Mouse (Mus musculus): ENCODE measurements around the gene Ppp4c. TPM values are rescaled to one million over a fixed set of nuclear protein-coding genes. Genes with fewer than 3 reads are reported as not detected.

Gene Ppp4c
- 374 and 401 TPM in 2 replicates for polyA plus RNA-seq (2014; fragmentation: Nextera tagmentation; extraction: Ambion mirVana)

GRCm38 (mm10) chr7:126791851-126792720, at the start of gene Ppp4c:
TSS of gene Ppp4c (minus strand) at chr7:126792496.
- WGBS = under 1% methylated on average over 75 of the region's 83 CpGs

GRCm38 (mm10) chr7:126833294-126833693, 41.0 kb upstream of the Ppp4c start:
- Histone ChIP-seq H3K36me3 (replicated peaks; ENCODE audit: control insufficient read depth, insufficient read depth, low read depth, low read length) (no peaks in the 10 kb centered on the region), H3K27me3 (ENCODE audit: control insufficient read depth, insufficient read depth, low read length) (no peaks in the 10 kb centered on the region), H3K27ac (replicated peaks; ENCODE audit: low read depth, low read length) (no peak overlapping the region), H3K4me3 (ENCODE audit: low read depth, low read length) (no peak overlapping the region), H3K9me3 (replicated peaks; ENCODE audit: control insufficient read depth, low read length) (no peaks in the 10 kb centered on the region), H3K4me2 (ENCODE audit: low read depth, low read length) (no peak overlapping the region), H3K9ac (replicated peaks; ENCODE audit: low read length) (no peak overlapping the region), H3K4me1 (ENCODE audit: control insufficient read depth, insufficient read depth, low read length) (no peaks in the 10 kb centered on the region)
- WGBS = 89% methylated on average over 1 of the region's 1 CpGs
- no peak for DNase-seq (ENCODE audit: low spot score)
- ATAC-seq (replicated peaks; ENCODE audit: insufficient number of reproducible peaks, low FRiP score, low TSS enrichment, low read depth) = no peak

More at GRCm38 (mm10) chr7:126791851-126792720, at the start of gene Ppp4c:
- Histone ChIP-seq H3K4me3 (ENCODE audit: low read depth, low read length) (peak within 1 kb of the TSS; percentile 79), H3K4me2 (ENCODE audit: low read depth, low read length) (peak within 1 kb of the TSS; percentile 57), H3K27ac (replicated peaks; ENCODE audit: low read depth, low read length) (peak within 1 kb of the TSS; percentile 91), H3K27me3 (ENCODE audit: control insufficient read depth, insufficient read depth, low read length) (no peaks in the 10 kb centered on the region), H3K9me3 (replicated peaks; ENCODE audit: control insufficient read depth, low read length) (no peaks in the 10 kb centered on the region), H3K4me1 (ENCODE audit: control insufficient read depth, insufficient read depth, low read length) (no peaks in the 10 kb centered on the region; the same call in 1 of the 2 replicates), H3K9ac (replicated peaks; ENCODE audit: low read length) (peak within 1 kb of the TSS; percentile 87), H3K36me3 (replicated peaks; ENCODE audit: control insufficient read depth, insufficient read depth, low read depth, low read length) (peaks cover 27% of the 10 kb centered on the region)
- peak; percentile 99 for DNase-seq (ENCODE audit: low spot score)
- ATAC-seq (replicated peaks; ENCODE audit: insufficient number of reproducible peaks, low FRiP score, low TSS enrichment, low read depth) = peak; percentile 87

GRCm38 (mm10) chr7:126832036-126832598, 39.8 kb upstream of the Ppp4c start:
- Histone ChIP-seq H3K4me2 (ENCODE audit: low read depth, low read length) (peak overlapping the region; percentile 31), H3K9me3 (replicated peaks; ENCODE audit: control insufficient read depth, low read length) (no peaks in the 10 kb centered on the region), H3K4me1 (ENCODE audit: control insufficient read depth, insufficient read depth, low read length) (no peaks in the 10 kb centered on the region), H3K27me3 (ENCODE audit: control insufficient read depth, insufficient read depth, low read length) (no peaks in the 10 kb centered on the region), H3K36me3 (replicated peaks; ENCODE audit: control insufficient read depth, insufficient read depth, low read depth, low read length) (no peaks in the 10 kb centered on the region), H3K9ac (replicated peaks; ENCODE audit: low read length) (no peak overlapping the region), H3K4me3 (ENCODE audit: low read depth, low read length) (0 out of 2 replicates have a peak overlapping the region, but pooled peaks have one; percentile 9), H3K27ac (replicated peaks; ENCODE audit: low read depth, low read length) (no peak overlapping the region)
- WGBS = 1% methylated on average over 21 of the region's 21 CpGs
- ATAC-seq (replicated peaks; ENCODE audit: insufficient number of reproducible peaks, low FRiP score, low TSS enrichment, low read depth) (peak; percentile 67), DNase-seq (ENCODE audit: low spot score) (peak; percentile 85)

- H3K9ac ChIP-seq (replicated peaks; ENCODE audit: low read length) = no peak within 1 kb of the TSS
- no peak within 1 kb of the TSS for H3K27ac ChIP-seq (replicated peaks; ENCODE audit: low read depth, low read length)
- ATAC-seq (replicated peaks; ENCODE audit: insufficient number of reproducible peaks, low FRiP score, low TSS enrichment, low read depth) (no peak), DNase-seq (ENCODE audit: low spot score) (no peak)
- 64% methylated on average over 5 of the region's 5 CpGs for WGBS
- H3K4me3 ChIP-seq (ENCODE audit: low read depth, low read length) = 0 out of 2 replicates have a peak within 1 kb of the TSS, but pooled peaks have one; percentile 9
- no peaks in the 10 kb centered on the region for H3K4me1 ChIP-seq (ENCODE audit: control insufficient read depth, insufficient read depth, low read length)
- peak within 1 kb of the TSS; percentile 31 for H3K4me2 ChIP-seq (ENCODE audit: low read depth, low read length)
- no peaks in the 10 kb centered on the region for H3K9me3 ChIP-seq (replicated peaks; ENCODE audit: control insufficient read depth, low read length)
- H3K36me3 ChIP-seq (replicated peaks; ENCODE audit: control insufficient read depth, insufficient read depth, low read depth, low read length) = no peaks in the 10 kb centered on the region
- H3K27me3 ChIP-seq (ENCODE audit: control insufficient read depth, insufficient read depth, low read length) = no peaks in the 10 kb centered on the region
Observed at GRCm38 (mm10) chr7:126831539-126831938, 39.2 kb upstream of the Ppp4c start, which contains the start of gene 4930451I11Rik. TSS of gene 4930451I11Rik (minus strand) at chr7:126831639.

- 67% methylated on average over 5 of the region's 5 CpGs for WGBS
- no peak for ATAC-seq (replicated peaks; ENCODE audit: insufficient number of reproducible peaks, low FRiP score, low TSS enrichment, low read depth)
- H3K4me1 ChIP-seq (ENCODE audit: control insufficient read depth, insufficient read depth, low read length) = peaks cover 3% of the 10 kb centered on the region; the same call in 1 of the 2 replicates
Observed at GRCm38 (mm10) chr7:126825952-126826351, 33.7 kb upstream of the Ppp4c start.

GRCm38 (mm10) chr7:126825403-126825802, 33.1 kb upstream of the Ppp4c start:
- DNase-seq (ENCODE audit: low spot score) = peak; percentile 66
- Histone ChIP-seq H3K4me3 (ENCODE audit: low read depth, low read length) (no peak overlapping the region), H3K9ac (replicated peaks; ENCODE audit: low read length) (no peak overlapping the region), H3K27ac (replicated peaks; ENCODE audit: low read depth, low read length) (no peak overlapping the region), H3K27me3 (ENCODE audit: control insufficient read depth, insufficient read depth, low read length) (peaks cover 17% of the 10 kb centered on the region), H3K4me2 (ENCODE audit: low read depth, low read length) (no peak overlapping the region), H3K9me3 (replicated peaks; ENCODE audit: control insufficient read depth, low read length) (no peaks in the 10 kb centered on the region), H3K36me3 (replicated peaks; ENCODE audit: control insufficient read depth, insufficient read depth, low read depth, low read length) (no peaks in the 10 kb centered on the region), H3K4me1 (ENCODE audit: control insufficient read depth, insufficient read depth, low read length) (peaks cover 3% of the 10 kb centered on the region; the same call in 1 of the 2 replicates)
- WGBS = 22% methylated on average over 7 of the region's 8 CpGs
- ATAC-seq (replicated peaks; ENCODE audit: insufficient number of reproducible peaks, low FRiP score, low TSS enrichment, low read depth) = no peak

More at GRCm38 (mm10) chr7:126825952-126826351, 33.7 kb upstream of the Ppp4c start:
- Histone ChIP-seq H3K9me3 (replicated peaks; ENCODE audit: control insufficient read depth, low read length) (no peaks in the 10 kb centered on the region), H3K9ac (replicated peaks; ENCODE audit: low read length) (no peak overlapping the region), H3K27ac (replicated peaks; ENCODE audit: low read depth, low read length) (no peak overlapping the region), H3K27me3 (ENCODE audit: control insufficient read depth, insufficient read depth, low read length) (peaks cover 17% of the 10 kb centered on the region), H3K36me3 (replicated peaks; ENCODE audit: control insufficient read depth, insufficient read depth, low read depth, low read length) (no peaks in the 10 kb centered on the region), H3K4me3 (ENCODE audit: low read depth, low read length) (no peak overlapping the region), H3K4me2 (ENCODE audit: low read depth, low read length) (no peak overlapping the region)
- DNase-seq (ENCODE audit: low spot score) = no peak

- 14% methylated on average over 10 of the region's 10 CpGs for WGBS
- no peak overlapping the region for H3K4me2 ChIP-seq (ENCODE audit: low read depth, low read length)
- DNase-seq (ENCODE audit: low spot score) (no peak), ATAC-seq (replicated peaks; ENCODE audit: insufficient number of reproducible peaks, low FRiP score, low TSS enrichment, low read depth) (no peak)
- H3K4me1 ChIP-seq (ENCODE audit: control insufficient read depth, insufficient read depth, low read length) = peaks cover 3% of the 10 kb centered on the region; the same call in 1 of the 2 replicates
- H3K4me3 ChIP-seq (ENCODE audit: low read depth, low read length) = no peak overlapping the region; the same call in 1 of the 2 replicates
- H3K9ac ChIP-seq (replicated peaks; ENCODE audit: low read length) = no peak overlapping the region
- peaks cover 17% of the 10 kb centered on the region for H3K27me3 ChIP-seq (ENCODE audit: control insufficient read depth, insufficient read depth, low read length)
- no peaks in the 10 kb centered on the region for H3K9me3 ChIP-seq (replicated peaks; ENCODE audit: control insufficient read depth, low read length)
- no peaks in the 10 kb centered on the region for H3K36me3 ChIP-seq (replicated peaks; ENCODE audit: control insufficient read depth, insufficient read depth, low read depth, low read length)
- no peak overlapping the region for H3K27ac ChIP-seq (replicated peaks; ENCODE audit: low read depth, low read length)
Observed at GRCm38 (mm10) chr7:126823940-126824339, 31.6 kb upstream of the Ppp4c start.

All from embryonic facial prominence, embryonic 11.5 days (tissue).